Comparison of ENCODE assay signal across 23 mouse cellular contexts in the genomic region with DNA sequence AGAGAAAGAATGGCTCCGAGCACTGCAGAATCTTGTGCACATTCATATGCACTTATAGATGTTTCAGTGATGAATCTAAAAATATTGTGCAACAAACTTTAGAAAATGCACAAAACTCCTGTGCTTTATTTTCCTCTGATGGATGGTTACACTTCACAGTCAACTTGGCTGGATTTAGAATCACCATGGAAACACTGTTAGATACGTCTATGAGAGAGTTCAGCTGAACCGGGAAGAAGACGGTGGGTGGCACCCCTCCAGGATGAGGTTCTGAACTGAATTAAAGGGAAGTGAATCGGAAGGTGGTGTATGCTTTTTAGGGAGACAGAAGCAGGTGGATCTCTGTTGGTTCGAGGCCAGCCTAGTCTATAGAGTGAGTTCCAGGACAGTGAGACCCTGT. TPM values are rescaled to one million over a fixed set of nuclear protein-coding genes. Genes with fewer than 3 reads are reported as not detected.
A peak's percentile ranks its signal among the peaks of the same experiment; 100 is the strongest.
DNase-seq lines count a peak whose midpoint lies in the region; ATAC-seq and TF ChIP-seq lines count a peak whose summit lies in the region.
"Had no signal": no experiment of that assay in that cellular context is flagged by ENCODE, and none has a peak within 500 bp of the region (broad histone marks: within the 10 kb centered on the region; RNA-seq: fewer than 3 reads in every experiment).

No protein-coding gene starts in this region.

- no peak overlapping the region for H3K4me3 ChIP-seq in forebrain, postnatal 0 days (ENCODE audit: low read depth, low read length)
- no peak overlapping the region for H3K4me3 ChIP-seq in forebrain, embryonic 10.5 days
- H3K4me3 ChIP-seq in lung, postnatal 0 days (ENCODE audit: low read depth, low read length): no peak overlapping the region
- H3K4me3 ChIP-seq: erythroblast, embryonic 14.5 days; forebrain, embryonic 13.5 days; heart, adult 2 months; heart, embryonic 13.5 days; hindbrain, embryonic 15.5 days; limb, embryonic 12.5 days; stomach, embryonic 15.5 days had no signal

- WGBS in forebrain, postnatal 0 days: 39% methylated on average over 6 of the region's 6 CpGs
- 83% methylated on average over 6 of the region's 6 CpGs for WGBS in forebrain, embryonic 10.5 days
- 66% methylated on average over 6 of the region's 6 CpGs for WGBS in lung, postnatal 0 days

- TF ChIP-seq EP300 in lung, postnatal 0 days (IDR thresholded peaks at IDR 0.05): no peak

- H3K4me1 ChIP-seq in forebrain, postnatal 0 days (ENCODE audit: insufficient read depth): no peaks in the 10 kb centered on the region
- H3K4me1 ChIP-seq in forebrain, embryonic 10.5 days: no peaks in the 10 kb centered on the region; the same call in 1 of the 2 replicates
- no peaks in the 10 kb centered on the region; the same call in 1 of the 2 replicates for H3K4me1 ChIP-seq in lung, postnatal 0 days (ENCODE audit: insufficient read depth, low read depth, low read length)
- H3K4me1 ChIP-seq: forebrain, embryonic 13.5 days; hindbrain, embryonic 15.5 days; limb, embryonic 12.5 days had no signal

- no peak overlapping the region for H3K9ac ChIP-seq in forebrain, postnatal 0 days
- H3K9ac ChIP-seq in lung, postnatal 0 days (replicated peaks; ENCODE audit: low read depth): no peak overlapping the region
- H3K9ac ChIP-seq: forebrain, embryonic 13.5 days; heart, embryonic 13.5 days; hindbrain, embryonic 15.5 days; limb, embryonic 12.5 days; stomach, embryonic 15.5 days had no signal

- peak; percentile 61 for DNase-seq in forebrain, postnatal 0 days
- DNase-seq in forebrain, embryonic 10.5 days (ENCODE audit: extremely low spot score, low spot score): no peak
- peak; percentile 32 for DNase-seq in lung, postnatal 0 days (ENCODE audit: low spot score)
- DNase-seq in lung, postnatal 14 days: no peak
- peak; percentile 63 for DNase-seq in brain, adult 2 months (ENCODE audit: low read depth, low spot score)
- DNase-seq in right cerebral cortex, postnatal 14 days: peak; percentile 47
- DNase-seq in kidney, postnatal 36 days: no peak
- DNase-seq: adrenal gland, postnatal 25 days; cerebellum, adult 9-11 months; heart, adult 2 months; kidney, adult 11 months; kidney, postnatal 14 days; midbrain, embryonic 14.5 days; retina, postnatal 1 day; thymus, postnatal 14 days had no signal

- H3K36me3 ChIP-seq in forebrain, postnatal 0 days (ENCODE audit: insufficient read depth): no peaks in the 10 kb centered on the region
- H3K36me3 ChIP-seq in forebrain, embryonic 10.5 days (replicated peaks): no peaks in the 10 kb centered on the region
- no peaks in the 10 kb centered on the region for H3K36me3 ChIP-seq in lung, postnatal 0 days (ENCODE audit: insufficient read depth, low read length)
- H3K36me3 ChIP-seq: heart, embryonic 13.5 days; hindbrain, embryonic 15.5 days; limb, embryonic 12.5 days; stomach, embryonic 15.5 days had no signal

- no peaks in the 10 kb centered on the region for H3K9me3 ChIP-seq in forebrain, postnatal 0 days (ENCODE audit: low read length)
- H3K9me3 ChIP-seq in forebrain, embryonic 10.5 days: no peaks in the 10 kb centered on the region; the same call in 1 of the 2 replicates
- no peaks in the 10 kb centered on the region for H3K9me3 ChIP-seq in lung, postnatal 0 days (ENCODE audit: low read length)
- H3K9me3 ChIP-seq: heart, embryonic 13.5 days; hindbrain, embryonic 15.5 days; limb, embryonic 12.5 days; stomach, embryonic 15.5 days had no signal

- ATAC-seq in forebrain, postnatal 0 days: peak; percentile 53; the same call in 1 of the 2 replicates
- no peak for ATAC-seq in lung, postnatal 0 days
- ATAC-seq: CD4-positive, CD25-positive, alpha-beta regulatory T cell, adult 4 months; forebrain, embryonic 13.5 days; inflammation-experienced regulatory T-cells, adult 6 months had no signal

- H3K27me3 ChIP-seq in forebrain, postnatal 0 days (ENCODE audit: insufficient read depth, low read length): no peaks in the 10 kb centered on the region
- H3K27me3 ChIP-seq in forebrain, embryonic 10.5 days (ENCODE audit: poor library complexity, severe bottlenecking): peaks cover 8% of the 10 kb centered on the region; the same call in 1 of the 2 replicates
- H3K27me3 ChIP-seq in lung, postnatal 0 days (replicated peaks; ENCODE audit: insufficient read depth, low read length): no peaks in the 10 kb centered on the region
- H3K27me3 ChIP-seq: forebrain, embryonic 13.5 days; heart, embryonic 13.5 days; hindbrain, embryonic 15.5 days; limb, embryonic 12.5 days; stomach, embryonic 15.5 days had no signal

- no peak overlapping the region for H3K4me2 ChIP-seq in forebrain, postnatal 0 days (ENCODE audit: low read depth)
- H3K4me2 ChIP-seq in lung, postnatal 0 days (replicated peaks; ENCODE audit: low read depth, low read length): no peak overlapping the region
- H3K4me2 ChIP-seq: forebrain, embryonic 13.5 days; heart, embryonic 13.5 days; hindbrain, embryonic 15.5 days; limb, embryonic 12.5 days; stomach, embryonic 15.5 days had no signal

- TF ChIP-seq CTCF in forebrain, postnatal 0 days (IDR thresholded peaks at IDR 0.05; ENCODE audit: low read depth): no peak
- no peak for TF ChIP-seq CTCF in lung, postnatal 0 days (IDR thresholded peaks at IDR 0.05)

- H3K27ac ChIP-seq in forebrain, postnatal 0 days (ENCODE audit: low read depth, low read length): 0 out of 2 replicates have a peak overlapping the region, but pooled peaks have one; percentile 29
- no peak overlapping the region for H3K27ac ChIP-seq in forebrain, embryonic 10.5 days
- H3K27ac ChIP-seq in lung, postnatal 0 days (ENCODE audit: low read length): no peak overlapping the region
- H3K27ac ChIP-seq: forebrain, embryonic 13.5 days; heart, adult 2 months; heart, embryonic 13.5 days; hindbrain, embryonic 15.5 days; limb, embryonic 12.5 days; stomach, embryonic 15.5 days had no signal

RNA-seq across cellular contexts. Expression of a gene that starts 34.8 kb away (rescaled TPM):
- 5.6 and 5.8 TPM in 2 replicates for total RNA-seq in forebrain, postnatal 0 days (2014; rRNA removed)
- polyA plus RNA-seq in forebrain, postnatal 0 days (2015; fragmentation: Nextera tagmentation; extraction: Ambion mirVana): 0.82 and 1.1 TPM in 2 replicates
- 1.9 and 2.3 TPM in 2 replicates for polyA plus RNA-seq in forebrain, embryonic 10.5 days (2016; fragmentation: Nextera tagmentation; extraction: Ambion mirVana)
- polyA plus RNA-seq in lung, postnatal 0 days (2015; fragmentation: Nextera tagmentation; extraction: Ambion mirVana): 1.1 and 1.2 TPM in 2 replicates

Comparison
In these comparisons a context has a peak if more than half of its experiments do, and no peak if none do; other contexts are left out.
1. DNase-seq: peak in forebrain, postnatal 0 days (single experiment), lung, postnatal 0 days (single experiment), brain, adult 2 months (single experiment) and right cerebral cortex, postnatal 14 days (single experiment); none in forebrain, embryonic 10.5 days (single experiment), lung, postnatal 14 days (single experiment) and kidney, postnatal 36 days (0 of 2).